Mouse (Mus musculus) c-Kit-negative CD71-positive TER-119-positive erythroid progenitor cells, embryonic 14.5 days (primary cell): ENCODE results near the gene Nosip.
"Not testable (repeated sequence)": the region's sequence is repeated elsewhere in the genome, so short reads cannot be mapped to it uniquely, and the experiment has no call there.

Experiments
- DNase-seq: peaks from one replicate; pipeline ENCODE4 v3.0.0-alpha.2; 2013; ENCODE audit warnings: low read depth, low spot score

Nosip gene

DNA sequence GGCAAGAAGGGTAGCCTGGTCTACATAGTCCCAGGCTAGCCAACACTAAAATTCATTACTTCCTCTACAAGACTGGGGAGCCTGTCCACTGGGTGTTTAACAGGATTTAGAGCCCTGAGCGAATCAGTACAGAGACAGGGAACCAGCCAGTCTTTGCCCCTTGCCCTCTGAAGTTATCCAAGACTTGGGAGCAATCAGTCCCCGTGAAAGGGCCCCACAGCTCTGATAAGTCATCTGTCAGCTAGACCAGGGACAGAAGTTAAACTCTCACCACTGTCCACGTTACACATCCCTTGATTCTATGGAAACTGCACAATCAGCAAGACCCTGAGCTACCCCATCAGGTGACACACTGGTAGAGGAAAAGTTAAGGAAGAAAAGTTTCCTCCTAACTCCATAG, 50.3 kb downstream of the Nosip start:
- DNase-seq: no peak

DNA sequence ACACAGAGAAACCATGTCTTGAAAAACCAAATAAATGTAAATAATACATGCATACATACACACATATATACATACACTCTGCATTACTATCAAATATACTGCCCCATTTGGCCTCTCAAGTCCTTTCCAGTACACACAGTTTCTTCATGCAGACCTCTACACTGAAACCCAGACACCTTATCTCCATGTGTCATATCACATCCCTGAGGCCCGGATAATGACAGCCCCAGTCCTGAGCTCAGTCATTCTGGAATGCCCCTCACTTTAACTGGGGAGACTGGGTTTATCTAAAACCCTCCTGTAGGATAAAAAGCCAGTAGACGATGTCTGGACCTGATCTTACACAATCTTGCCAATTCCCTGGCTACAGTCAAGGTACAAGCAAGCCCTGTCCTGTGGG, 51.2 kb downstream of the Nosip start:
- no peak for DNase-seq

DNA sequence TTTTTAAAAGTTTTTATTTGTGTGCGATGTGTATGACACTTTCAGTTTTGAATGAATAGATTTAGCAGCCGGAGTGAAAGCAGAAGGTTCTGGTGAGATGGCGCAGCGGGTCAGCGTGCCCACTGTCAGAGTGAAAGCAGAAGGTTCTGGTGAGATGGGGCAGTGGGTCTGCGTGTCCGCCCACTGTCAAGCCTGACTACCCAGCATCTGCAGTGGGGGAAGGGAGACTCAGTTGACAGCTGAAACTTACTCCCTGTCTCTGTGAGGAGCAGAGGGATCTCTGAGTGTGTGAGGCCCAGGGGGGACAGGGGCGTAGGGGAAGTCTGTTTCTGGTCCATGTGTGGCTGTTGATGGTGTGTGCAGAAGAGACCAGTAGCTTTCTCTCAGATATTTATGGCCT, 55.3 kb downstream of the Nosip start:
- DNase-seq: no peak

DNA sequence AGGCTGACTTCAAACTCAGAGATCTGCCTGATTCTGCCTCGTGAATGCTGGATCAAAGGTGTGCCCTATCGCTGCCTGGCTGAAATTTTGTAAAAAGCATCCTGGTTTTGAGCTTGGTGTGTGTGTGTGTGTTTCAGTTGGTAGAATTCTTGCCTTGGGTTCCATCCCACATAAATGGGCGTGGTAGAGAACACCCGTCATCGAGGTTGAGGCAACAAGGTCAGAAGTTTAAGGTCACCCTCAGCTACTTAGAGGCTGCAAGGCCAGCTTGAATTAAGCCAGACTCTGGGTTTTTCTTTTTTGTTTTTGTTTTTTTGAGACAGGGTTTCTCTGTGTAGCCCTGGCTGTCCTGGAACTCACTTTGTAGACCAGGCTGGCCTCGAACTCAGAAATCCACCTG, 56.1 kb downstream of the Nosip start:
- DNase-seq: no peak

DNA sequence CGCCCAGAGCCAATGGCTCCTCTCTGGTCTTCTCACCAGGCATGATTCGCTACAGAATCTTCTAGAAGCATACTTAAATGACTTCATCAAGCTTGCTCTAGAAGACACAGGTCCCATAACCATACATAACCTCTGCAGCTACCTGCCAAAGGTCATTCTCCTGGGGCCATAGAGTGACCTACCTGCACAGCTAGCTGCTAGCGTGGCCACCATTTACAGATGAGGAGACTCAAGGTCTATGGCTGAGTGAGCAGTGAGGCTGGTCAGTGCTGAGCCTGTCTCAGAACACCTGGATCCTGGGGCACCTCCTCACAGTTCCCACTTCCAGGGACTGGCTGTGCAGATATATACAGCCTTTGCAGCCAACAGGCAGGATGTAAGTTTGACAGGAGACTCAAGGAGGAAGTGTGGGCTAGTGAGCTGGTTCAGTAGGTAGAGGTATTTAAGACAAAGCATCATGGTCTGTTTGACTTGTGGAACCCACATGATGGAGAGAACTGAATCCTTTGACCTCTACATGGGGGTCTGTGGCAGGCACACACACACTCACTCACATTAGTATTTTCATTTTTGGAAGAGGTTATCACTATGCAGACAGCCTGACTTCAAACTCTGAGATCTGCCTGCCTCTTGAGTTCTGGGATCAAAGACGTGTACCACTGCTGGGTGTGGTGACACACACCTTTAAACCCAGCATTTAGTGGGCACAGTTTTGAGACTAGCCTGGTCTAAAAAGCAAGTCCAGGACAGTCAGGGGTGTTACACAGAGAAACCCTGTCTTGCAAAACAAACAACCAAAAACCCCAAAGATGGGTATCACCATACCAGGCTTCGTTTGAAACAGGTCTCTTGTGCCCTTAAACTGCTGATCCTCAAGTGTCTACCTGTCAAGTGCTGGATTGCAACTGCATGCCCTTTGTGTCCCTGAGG, 57.8 kb downstream of the Nosip start:
- no peak for DNase-seq

DNA sequence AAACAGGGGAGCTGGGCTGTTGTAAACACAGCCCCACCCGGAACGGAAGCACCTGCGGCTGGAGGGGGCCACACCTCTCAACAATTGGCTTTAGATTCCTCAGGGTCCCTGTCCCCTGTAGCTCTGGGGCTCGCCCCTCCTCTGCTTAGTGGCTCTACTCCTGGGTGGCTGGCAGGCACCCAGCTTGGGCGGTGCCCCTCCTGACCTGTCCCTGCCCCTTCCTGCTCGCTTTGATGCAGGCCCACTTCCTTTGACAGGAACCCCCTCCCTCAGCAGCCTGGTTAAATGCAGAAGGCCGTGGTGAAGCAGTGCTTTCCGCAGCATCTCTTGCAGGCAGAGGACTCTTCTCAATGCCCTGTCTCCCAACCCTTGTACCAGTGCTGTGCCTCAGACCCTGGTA, 59.2 kb downstream of the Nosip start:
- DNase-seq: no peak

DNA sequence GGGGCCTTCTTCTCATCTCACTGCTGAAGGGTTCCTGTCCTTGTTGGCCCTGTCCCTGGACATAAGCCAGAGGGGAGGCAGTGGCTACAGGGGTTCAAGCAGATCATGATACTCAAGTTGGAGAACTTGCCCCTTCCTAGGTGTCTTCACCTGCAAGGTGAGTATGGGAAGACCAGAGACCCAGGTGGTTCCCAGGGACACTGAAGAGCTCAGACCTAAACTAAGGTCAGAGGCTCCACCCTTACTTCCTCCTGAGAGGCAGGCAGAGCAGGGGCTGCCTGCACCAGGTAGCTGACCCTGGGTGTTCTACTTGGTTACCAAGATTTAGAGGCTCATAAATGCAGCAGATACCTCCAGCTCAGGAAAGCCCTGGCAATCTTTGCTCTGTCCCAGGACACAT, 59.7 kb downstream of the Nosip start:
- DNase-seq: no peak

DNA sequence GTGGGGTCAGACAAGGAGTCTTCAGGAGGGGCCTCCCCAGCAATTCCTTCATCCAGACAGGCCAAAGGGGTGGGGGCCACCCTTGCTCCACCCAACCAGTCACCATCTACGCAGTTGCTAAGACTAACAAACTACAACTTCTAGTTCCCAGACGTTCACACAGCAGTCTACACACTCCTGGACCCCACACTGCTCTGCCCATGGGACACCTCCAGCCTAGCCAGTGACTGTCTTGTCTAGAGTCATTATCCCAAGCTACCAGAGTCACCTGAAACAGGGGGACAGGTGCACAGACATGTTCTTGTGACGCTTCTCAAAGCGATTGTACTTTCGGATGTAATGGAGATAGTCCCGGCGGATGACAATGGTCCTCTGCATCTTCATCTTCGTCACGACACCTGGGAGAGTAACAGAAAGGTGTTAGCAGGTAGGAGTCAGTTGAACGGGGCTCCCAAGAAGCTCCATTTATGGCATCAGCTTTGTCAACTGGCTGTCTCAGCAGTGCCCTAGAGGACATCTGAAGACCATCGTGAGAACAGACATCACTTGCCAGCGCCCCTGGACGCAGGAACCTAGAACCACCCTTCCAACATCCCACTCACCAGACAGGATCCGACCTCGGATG, 60.4 kb downstream of the Nosip start:
- no peak for DNase-seq

DNA sequence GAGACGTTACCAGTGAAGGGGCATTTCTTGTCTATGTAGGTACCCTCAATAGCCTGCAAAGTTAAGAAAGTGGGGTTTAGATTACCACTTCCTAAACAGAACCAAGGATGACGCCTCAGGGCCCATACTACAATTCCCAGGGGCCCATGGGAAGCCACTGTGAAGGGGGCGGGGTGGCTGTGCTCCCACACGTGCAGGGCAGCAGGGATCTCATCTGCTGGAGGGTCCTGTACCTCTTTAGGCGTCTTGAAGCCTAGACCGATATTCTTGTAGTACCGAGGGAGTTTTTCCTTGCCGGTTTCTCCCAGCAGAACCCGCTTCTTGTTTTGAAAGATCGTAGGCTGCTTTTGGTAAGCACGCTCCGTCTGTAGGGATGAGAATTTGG, 60.9 kb downstream of the Nosip start:
- no peak for DNase-seq

DNA sequence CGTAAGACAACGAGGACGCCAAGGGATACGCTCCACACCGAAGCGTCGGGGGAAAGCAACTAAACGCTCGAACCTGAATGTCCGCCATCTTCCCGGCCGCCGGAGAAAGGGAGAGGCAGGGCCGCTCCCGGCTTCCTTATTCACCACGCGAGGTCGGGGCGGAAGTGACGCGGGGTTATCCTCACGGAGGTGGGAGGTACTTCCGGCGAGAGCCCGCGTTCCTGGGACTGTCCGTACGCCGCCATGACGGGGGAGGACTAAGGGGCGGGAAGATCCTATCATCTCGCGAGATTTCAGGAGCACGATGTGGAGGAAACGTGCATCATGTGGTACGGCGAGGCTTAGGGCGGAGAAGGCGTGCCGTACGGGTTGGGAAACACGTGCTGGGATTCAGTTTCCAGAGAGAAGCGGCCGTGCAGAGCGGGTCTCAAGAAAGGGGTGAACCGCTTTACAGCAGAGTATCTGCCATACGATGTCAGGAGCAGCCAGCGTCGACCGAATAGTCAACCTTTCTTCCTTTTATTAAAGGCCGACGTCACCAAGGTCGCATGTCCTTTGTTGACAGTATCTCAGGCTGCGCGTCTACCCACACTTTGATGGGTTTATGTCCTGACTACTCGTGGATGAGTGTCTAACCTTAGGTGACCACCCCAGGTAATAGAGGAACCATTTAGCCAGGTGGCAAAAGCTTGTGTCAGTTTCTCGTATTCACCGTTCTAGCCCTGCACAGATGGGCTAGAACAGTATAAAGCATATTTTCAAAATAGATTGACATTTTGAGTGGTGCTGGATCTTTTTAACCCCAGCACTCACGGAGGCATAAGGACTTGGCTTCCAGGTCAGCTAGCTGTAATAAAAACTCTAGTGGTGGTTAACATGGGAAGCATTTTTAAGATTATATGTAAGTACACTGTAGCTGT, 62.3 kb downstream of the Nosip start, which contains the start of gene Rps11:
Gene Rps11 (minus strand): TSS at position 216 of the 920 bp plus-strand sequence.
- peak; percentile 99 for DNase-seq

DNA sequence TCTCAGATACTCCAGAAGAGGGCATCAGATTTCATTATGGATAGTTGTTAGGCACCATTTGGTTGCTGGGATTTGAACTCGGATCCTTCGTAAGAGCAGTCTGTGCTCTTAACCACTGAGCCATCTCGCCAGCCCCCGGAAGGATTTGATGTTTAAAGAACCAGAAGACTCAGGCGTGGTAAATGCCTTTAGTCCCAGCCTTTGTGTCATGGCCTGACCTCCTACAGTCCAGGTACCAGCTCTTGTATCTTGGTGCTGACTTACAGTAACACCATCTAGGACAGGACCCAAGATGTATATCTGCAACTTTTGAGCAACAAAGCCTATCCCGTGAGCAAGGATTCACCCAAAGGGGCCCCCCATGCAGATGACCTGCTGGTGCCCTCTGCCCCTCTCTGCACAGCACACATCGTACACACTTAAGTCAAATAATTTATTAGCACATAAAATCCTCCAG, 62.9 kb downstream of the Nosip start:
- DNase-seq: no peak

DNA sequence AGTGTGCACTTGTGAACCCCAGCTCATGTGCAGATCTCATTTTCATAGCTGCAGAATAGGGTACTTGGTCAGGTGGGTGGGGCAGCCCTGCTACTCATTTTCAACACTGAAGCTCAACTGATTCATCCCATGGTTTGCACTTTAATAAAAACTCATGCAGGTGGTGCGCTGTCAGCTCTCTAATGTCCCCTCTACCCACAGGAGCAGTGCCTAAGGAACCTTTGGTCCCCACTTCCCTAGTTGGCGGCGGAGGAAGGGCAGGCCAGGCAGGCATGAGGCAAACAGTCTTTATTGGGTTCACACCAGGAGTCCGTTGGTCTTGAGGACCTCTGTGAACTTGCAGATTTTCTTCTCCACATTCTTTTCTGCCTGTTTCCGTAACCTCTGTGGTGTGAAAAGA, 63.4 kb downstream of the Nosip start:
- DNase-seq: not testable (repeated sequence)

DNA sequence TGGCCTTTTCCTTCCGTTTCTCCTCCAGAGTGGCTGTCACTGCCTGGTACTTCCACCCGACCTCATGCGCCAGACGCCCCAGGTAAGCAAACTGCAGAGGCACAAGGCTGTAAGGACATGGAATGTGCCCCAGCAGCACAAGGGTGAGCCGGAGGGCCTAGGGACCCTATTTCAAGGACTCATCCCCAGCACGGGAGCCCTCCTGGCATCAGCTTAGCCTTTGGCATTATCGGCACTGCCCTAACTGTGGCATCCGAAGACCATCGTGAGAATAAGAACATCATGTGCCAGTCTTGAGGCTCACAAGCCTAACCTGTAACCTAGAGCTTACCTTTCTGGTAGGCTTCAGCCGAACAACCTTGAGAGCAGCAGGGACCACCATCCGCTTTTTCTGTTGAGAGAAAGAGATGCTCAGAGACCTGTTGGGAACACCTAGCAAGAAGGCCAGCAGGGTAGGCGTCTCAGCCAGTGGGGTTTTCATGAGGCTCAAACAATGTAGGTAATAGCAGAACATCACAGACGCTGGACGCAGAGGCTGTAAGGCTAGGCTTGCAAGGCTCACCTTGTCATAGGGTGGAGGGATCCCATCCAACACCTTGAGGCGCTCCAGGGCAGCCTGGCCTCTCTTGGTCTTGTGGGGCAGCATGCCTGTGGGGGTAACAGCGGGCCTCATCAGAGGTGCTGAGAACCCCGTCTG, 64.1 kb downstream of the Nosip start:
- DNase-seq: no peak

DNA sequence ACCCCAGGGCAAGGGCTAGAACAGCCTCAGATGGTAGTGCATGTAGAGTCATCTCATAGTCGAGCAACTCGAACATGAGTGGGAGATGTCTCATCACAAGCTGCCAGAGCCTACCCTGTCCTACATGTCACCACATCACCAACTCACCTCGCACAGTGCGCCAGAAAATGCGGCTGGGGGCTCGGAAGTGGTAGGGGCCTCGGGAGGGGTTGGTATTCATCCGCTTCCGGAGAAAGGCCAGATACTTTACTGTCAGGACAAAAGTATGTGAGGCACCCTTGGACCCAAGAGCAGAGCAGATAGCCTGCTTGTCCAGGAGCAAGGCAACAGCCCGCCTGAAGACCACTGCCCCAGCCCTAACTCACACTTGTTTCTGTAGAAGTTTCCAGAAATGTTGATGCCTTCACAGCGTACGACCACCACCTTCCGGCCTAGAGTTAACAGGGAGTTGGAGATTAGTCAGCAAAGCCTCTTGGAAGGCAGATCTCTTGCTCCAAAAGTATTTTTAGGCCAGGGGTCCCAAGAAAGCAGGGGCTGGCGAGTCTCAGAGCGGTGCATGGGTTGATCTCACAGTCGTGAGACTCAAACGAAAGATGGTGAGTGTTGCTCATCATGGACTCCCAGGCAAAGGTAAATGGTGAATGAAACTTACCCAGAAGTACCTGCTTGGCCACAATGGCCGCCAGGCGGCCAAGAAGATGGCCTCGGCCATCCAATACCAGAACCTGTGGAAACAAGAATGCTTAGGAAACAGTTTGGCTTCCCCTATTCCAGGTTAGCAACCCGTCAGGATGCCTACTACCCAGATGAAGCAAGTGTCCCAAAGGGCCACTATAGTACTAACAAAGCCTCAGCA, 64.8 kb downstream of the Nosip start:
- DNase-seq: no peak
